Comparison of ENCODE assay signal across 14 mouse cellular contexts in genomic region chr14:121829816-121830442, GRCm38 (mm10). TPM values are rescaled to one million over a fixed set of nuclear protein-coding genes. Genes with fewer than 3 reads are reported as not detected.
A peak's percentile ranks its signal among the peaks of the same experiment; 100 is the strongest.
DNase-seq lines count a peak whose midpoint lies in the region.
"Had no signal": no experiment of that assay in that cellular context is flagged by ENCODE, and none has a peak within 500 bp of the region (broad histone marks: within the 10 kb centered on the region; RNA-seq: fewer than 3 reads in every experiment).

No protein-coding gene starts in this region.

- DNase-seq in spleen, postnatal 36 days (ENCODE audit: low spot score in 2 of 2), result peak; percentile 5 to 6
- DNase-seq in spleen, adult 18-20 months, result no peak
- peak; percentile 60 for DNase-seq in induced T-regulatory cell, adult 2 months (ENCODE audit: low read depth)
- DNase-seq in thymus, adult 18-20 months, result peak; percentile 3 to 27
- no peak for DNase-seq in cerebellum, postnatal 36 days
- DNase-seq in adrenal gland, postnatal 36 days, result no peak
- no peak for DNase-seq in heart, adult 9 months (ENCODE audit: low spot score in 2 of 2)
- DNase-seq in left cerebral cortex, adult 18-20 months (ENCODE audit: low spot score in 2 of 2), result no peak
- DNase-seq: cerebellum, adult 11 months; cerebellum, postnatal 25 days; gastrocnemius, postnatal 10 days; kidney, adult 2 months; kidney, postnatal 36 days; left cerebral cortex, postnatal 4 days had no signal

RNA-seq across cellular contexts. Expression of gene Dock9, which starts 32.3 kb away (rescaled TPM):
- 10 to 100 TPM; 20.9 to 27.5 TPM for total RNA-seq in adrenal gland, postnatal 36 days (2021)
- 10 to 100 TPM; 72.2 to 76.3 TPM for total RNA-seq in left cerebral cortex, adult 18-20 months (2021)

RNA-seq across cellular contexts. Expression of gene Ubac2, which starts 48.5 kb away (rescaled TPM):
- total RNA-seq in adrenal gland, postnatal 36 days (2021), result 10 to 100 TPM; 35.4 to 36.5 TPM
- 10 to 100 TPM; 34.2 to 36.0 TPM for total RNA-seq in left cerebral cortex, adult 18-20 months (2021)

Comparison
In these comparisons a context has a peak if more than half of its experiments do, and no peak if none do; other contexts are left out.
1. DNase-seq: peak in spleen, postnatal 36 days (2 of 2), induced T-regulatory cell, adult 2 months (single experiment) and thymus, adult 18-20 months (2 of 2); none in spleen, adult 18-20 months (0 of 2), cerebellum, postnatal 36 days (0 of 2), adrenal gland, postnatal 36 days (0 of 2), heart, adult 9 months (0 of 2) and left cerebral cortex, adult 18-20 months (0 of 2).